Mouse (Mus musculus): ENCODE measurements around the gene Nsd1. TPM values are rescaled to one million over a fixed set of nuclear protein-coding genes. Genes with fewer than 3 reads are reported as not detected.

Nsd1 gene
- polyA plus RNA-seq, 1 experiment from 2014 or later, result 73.9 TPM

DNA sequence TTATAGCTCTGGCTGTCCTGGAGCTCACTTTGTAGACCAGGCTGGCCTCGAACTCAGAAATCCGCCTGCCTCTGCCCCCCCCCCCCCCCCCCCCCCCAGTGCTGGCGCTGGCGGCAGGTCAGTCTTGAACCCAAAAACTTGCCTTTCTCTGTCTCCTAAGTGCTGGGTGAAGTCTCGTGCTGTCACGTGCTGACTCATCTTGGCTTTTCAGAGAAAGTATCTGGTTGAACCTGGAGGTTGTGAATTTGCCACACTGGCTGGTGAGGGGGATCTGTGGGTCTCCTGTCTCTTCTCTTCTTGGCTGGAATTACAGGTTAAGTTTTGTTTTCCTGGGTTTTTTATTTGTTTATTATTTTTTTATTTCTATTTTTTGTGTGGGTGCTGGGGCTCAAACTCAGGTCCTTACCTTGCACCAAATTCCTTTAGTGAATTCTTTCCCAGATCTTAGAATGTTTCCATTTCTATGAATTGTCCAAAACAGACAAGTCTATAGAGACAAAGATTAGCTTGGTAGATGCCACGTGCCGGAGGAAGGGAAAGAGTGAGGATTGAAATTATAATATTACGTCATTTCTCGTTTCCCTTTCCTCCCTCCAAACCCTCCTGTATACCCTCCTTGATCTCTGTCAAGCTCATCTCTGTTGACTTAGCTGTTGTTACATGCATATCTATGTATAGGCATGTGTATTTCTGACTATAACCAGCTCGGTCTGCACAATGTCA is 4.8 kb upstream of the Nsd1 start:
- Histone ChIP-seq H3K27ac (no peak overlapping the region), H3K27me3 (ENCODE audit: insufficient read depth, poor library complexity, severe bottlenecking) (no peaks in the 10 kb centered on the region), H3K9me3 (no peaks in the 10 kb centered on the region), H3K4me3 (no peak overlapping the region), H3K4me1 (replicated peaks) (peaks cover 8% of the 10 kb centered on the region; the same call in 1 of the 2 replicates), H3K36me3 (no peaks in the 10 kb centered on the region)
- no peak for DNase-seq (ENCODE audit: low spot score)
- WGBS, result 88% methylated on average over 9 of the region's 11 CpGs

DNA sequence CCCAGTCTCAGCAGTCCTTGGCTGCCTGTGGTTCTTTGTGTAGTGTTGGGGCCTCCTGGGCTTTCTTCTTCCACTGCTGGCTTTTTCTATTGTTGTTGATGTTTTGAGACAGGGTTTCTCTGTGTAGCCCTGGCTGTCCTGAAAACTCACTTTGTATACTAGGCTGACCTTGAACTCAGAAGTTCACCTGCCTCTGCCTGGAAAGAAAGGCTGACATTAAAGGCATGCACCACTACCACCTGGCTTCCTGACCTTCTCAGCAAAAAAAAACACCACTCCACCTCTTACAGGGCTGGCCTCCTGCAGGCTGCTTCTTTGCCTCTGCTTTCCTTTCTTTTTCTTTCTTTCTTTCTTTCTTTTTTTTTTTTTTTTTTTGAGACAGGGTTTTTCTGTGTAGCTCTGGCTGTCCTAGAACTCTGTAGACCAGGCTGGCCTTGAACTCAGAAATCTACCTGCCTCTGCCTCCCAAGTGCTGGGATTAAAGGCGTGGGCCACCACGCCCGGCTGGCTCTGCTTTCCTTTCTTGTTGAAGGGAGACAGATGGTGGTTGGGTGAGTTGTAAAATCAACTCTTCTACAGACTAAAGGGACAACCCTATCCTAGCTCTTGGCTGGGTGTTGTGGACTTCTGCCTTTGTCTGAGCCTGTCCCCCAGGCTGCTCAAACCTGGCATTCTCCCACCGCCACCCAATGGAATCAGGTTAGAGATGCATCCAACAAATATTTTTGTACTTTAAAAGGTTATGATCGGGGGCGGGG is 4.0 kb upstream of the Nsd1 start:
- no peak for DNase-seq (ENCODE audit: low spot score)
- H3K27me3 ChIP-seq (ENCODE audit: insufficient read depth, poor library complexity, severe bottlenecking), result no peaks in the 10 kb centered on the region
- no peak overlapping the region for H3K27ac ChIP-seq
- H3K36me3 ChIP-seq, result no peaks in the 10 kb centered on the region
- H3K9me3 ChIP-seq, result no peaks in the 10 kb centered on the region
- H3K4me3 ChIP-seq, result no peak overlapping the region
- peaks cover 16% of the 10 kb centered on the region for H3K4me1 ChIP-seq (replicated peaks)
- 93% methylated on average over 6 of the region's 6 CpGs for WGBS

DNA sequence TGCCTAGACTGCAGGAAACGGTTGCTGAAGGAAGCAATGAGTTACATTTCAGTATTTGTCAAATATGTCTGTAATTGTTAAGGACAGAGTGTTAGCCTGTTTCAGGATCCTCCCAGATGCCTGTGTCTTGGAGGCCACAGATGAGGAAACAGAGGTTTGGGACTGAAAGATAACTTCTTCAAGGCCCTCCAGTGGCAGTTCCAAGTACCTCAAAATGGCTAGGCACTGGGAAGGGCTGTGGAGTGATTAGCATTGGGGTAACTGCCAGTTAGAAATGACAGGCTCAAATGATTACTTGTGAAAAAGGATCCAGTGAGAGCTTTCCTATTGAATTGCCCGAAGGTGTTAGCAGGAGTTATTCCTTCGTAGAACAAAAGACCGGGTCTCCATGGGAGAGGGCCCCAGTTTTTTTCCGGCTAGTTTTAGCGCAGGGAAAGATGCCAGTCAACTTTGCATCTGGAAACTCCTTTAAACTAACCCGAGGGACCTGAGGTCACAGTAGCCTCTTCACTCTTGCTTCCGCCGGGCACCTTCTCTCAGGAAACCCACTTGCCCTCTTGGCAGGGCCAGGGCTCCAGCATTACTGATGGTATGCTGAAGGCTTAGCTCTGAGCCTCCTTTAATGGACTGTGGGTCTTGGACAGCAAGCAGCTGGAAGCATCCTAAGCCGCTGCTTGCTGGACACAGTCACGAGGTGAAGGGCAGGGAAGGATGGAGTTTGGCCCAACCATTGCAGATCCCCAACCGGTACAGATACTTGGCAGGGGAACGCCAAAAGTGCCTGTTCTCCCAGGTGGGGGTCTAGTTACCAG is 539 bp upstream of the Nsd1 start:
- DNase-seq (ENCODE audit: low spot score), result peak; percentile 12
- H3K9me3 ChIP-seq, result no peaks in the 10 kb centered on the region
- H3K27me3 ChIP-seq (ENCODE audit: insufficient read depth, poor library complexity, severe bottlenecking), result no peaks in the 10 kb centered on the region
- peak overlapping the region; percentile 100 for H3K27ac ChIP-seq
- H3K4me3 ChIP-seq, result peak overlapping the region; percentile 89; the same call in 1 of the 2 replicates
- peaks cover 10% of the 10 kb centered on the region for H3K36me3 ChIP-seq
- 63% methylated on average over 13 of the region's 13 CpGs for WGBS
- peaks cover 37% of the 10 kb centered on the region for H3K4me1 ChIP-seq (replicated peaks)

DNA sequence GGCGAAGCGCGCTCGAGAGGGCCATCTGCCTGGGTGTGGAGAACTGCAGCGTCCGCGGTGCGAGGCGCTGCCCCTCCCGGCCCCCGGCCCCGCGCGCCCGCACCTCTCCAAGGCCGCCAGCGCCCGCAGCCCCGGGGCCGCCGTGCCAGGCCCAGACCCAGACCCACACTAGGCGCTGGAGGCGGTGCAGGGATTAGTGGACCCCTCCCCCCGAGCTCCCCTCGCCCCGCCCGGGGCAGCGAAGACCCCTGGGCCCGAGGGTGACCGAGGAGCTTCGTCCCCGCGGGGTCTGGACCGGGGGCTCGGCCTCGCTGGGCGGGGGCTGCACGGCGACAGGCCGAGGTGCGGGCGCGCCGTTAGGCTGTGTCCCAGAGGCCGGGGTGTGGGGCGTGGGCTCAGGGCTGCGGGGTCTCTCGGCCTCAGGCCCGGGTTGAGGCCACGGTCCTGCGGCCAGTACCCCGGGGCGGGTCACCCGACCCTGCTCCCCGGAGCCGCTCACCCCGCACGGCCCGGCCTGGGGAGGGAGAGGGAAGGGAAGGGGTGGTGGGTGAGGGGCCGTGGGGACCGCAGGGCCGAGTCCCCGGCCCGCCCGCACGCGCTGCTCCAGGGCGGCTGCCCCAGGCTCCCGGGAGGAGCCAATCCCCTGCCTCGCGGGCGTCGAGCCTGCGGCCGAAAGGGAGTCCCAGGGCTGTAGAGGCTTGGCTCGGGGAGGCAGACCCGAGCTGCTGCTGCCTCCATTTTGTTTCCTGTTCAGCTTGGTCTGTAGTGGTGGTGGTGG is 800 bp downstream of the Nsd1 start:
- Histone ChIP-seq H3K36me3 (peaks cover 23% of the 10 kb centered on the region), H3K4me1 (replicated peaks) (peaks cover 48% of the 10 kb centered on the region), H3K4me3 (peak overlapping the region; percentile 89), H3K27ac (peak overlapping the region; percentile 100), H3K9me3 (no peaks in the 10 kb centered on the region), H3K27me3 (ENCODE audit: insufficient read depth, poor library complexity, severe bottlenecking) (no peaks in the 10 kb centered on the region)
- DNase-seq (ENCODE audit: low spot score), result peak; percentile 84
- under 1% methylated on average over 77 of the region's 77 CpGs for WGBS

DNA sequence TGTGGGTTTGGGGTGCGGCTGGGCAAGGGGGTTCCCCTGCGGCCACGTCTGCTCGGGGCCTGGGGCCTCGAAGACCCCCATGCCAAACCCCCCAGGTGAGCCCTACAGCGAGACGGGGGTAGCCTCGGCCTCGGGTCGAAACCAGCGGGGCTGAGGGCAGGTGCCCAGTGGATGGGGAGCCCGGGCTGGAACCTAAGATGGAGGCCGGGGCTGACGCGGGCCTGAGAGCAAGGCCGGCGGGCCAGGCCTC is 1.3 kb downstream of the Nsd1 start:
- no peaks in the 10 kb centered on the region for H3K27me3 ChIP-seq (ENCODE audit: insufficient read depth, poor library complexity, severe bottlenecking)
- no peaks in the 10 kb centered on the region for H3K9me3 ChIP-seq
- peak overlapping the region; percentile 100 for H3K27ac ChIP-seq
- WGBS, result under 1% methylated on average over 17 of the region's 17 CpGs
- no peak for DNase-seq (ENCODE audit: low spot score)
- peaks cover 52% of the 10 kb centered on the region for H3K4me1 ChIP-seq (replicated peaks)
- peaks cover 28% of the 10 kb centered on the region for H3K36me3 ChIP-seq
- H3K4me3 ChIP-seq, result peak overlapping the region; percentile 89

DNA sequence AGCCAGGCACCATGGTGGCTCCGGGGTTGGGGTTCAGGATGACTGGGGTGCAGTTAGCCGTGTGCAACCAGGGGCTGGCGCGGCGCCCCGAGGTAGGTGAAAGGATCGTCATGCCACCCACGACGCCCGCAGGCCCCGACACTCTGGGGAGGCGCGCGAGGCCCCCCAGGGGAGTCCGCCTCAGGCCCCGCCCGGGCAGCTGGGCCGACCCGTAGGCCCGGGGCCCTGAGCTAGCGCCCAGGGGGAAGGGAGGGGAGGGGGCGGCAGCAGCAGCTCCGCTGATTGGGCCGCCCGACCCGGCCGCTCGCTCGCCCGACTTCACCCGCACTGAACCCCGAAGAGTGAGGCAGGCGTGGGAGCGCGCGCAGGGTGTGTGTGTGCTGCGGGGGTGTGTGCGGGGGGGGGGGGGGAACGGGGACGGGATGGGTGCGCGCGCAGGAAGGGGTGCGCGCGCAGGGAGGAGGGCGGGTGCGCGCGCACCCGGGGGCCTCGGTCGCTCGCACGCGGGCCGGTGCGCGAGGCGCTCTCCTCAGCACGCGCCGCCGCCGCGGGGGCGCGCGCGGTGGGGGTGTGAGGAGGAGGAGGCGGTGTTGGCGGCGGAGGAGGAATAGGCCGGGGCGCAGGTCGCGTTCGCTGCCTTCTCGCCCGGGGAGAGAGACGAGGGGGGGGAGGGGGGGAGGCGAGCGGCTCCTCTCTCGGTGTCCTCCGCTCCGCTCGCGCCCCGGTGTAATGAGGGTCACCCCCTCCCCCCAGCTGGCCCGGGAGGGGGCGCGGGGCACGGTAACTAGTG is 1.8 kb downstream of the Nsd1 start:
- Histone ChIP-seq H3K4me1 (replicated peaks) (peaks cover 58% of the 10 kb centered on the region), H3K27me3 (ENCODE audit: insufficient read depth, poor library complexity, severe bottlenecking) (no peaks in the 10 kb centered on the region), H3K36me3 (peaks cover 34% of the 10 kb centered on the region), H3K27ac (peak overlapping the region; percentile 100), H3K4me3 (peak overlapping the region; percentile 89), H3K9me3 (no peaks in the 10 kb centered on the region)
- under 1% methylated on average over 75 of the region's 93 CpGs for WGBS
- DNase-seq (ENCODE audit: low spot score), result peak; percentile 92

DNA sequence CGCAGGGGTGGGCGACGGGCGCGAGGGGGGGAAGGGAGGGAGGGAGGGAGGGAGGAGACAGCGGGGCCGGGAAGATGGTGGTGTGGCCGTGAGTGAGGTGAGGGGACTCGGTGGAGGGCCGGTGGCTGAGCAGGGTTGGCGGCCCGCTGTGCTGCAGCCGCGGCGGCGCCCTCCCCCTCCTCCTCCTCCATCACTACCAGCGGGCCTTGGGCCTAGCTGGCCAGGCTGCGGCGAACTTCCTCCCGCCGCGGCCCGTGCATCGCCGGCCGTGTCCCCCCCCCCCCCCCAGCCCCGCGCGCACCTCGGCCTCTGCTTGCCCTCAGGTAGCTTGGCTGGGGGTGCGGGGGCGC is 2.4 kb downstream of the Nsd1 start:
- Histone ChIP-seq H3K9me3 (no peaks in the 10 kb centered on the region), H3K27me3 (ENCODE audit: insufficient read depth, poor library complexity, severe bottlenecking) (no peaks in the 10 kb centered on the region), H3K36me3 (peaks cover 39% of the 10 kb centered on the region), H3K27ac (peak overlapping the region; percentile 100), H3K4me3 (peak overlapping the region; percentile 89), H3K4me1 (replicated peaks) (peaks cover 59% of the 10 kb centered on the region)
- WGBS, result under 1% methylated on average over 15 of the region's 32 CpGs
- DNase-seq (ENCODE audit: low spot score), result no peak

DNA sequence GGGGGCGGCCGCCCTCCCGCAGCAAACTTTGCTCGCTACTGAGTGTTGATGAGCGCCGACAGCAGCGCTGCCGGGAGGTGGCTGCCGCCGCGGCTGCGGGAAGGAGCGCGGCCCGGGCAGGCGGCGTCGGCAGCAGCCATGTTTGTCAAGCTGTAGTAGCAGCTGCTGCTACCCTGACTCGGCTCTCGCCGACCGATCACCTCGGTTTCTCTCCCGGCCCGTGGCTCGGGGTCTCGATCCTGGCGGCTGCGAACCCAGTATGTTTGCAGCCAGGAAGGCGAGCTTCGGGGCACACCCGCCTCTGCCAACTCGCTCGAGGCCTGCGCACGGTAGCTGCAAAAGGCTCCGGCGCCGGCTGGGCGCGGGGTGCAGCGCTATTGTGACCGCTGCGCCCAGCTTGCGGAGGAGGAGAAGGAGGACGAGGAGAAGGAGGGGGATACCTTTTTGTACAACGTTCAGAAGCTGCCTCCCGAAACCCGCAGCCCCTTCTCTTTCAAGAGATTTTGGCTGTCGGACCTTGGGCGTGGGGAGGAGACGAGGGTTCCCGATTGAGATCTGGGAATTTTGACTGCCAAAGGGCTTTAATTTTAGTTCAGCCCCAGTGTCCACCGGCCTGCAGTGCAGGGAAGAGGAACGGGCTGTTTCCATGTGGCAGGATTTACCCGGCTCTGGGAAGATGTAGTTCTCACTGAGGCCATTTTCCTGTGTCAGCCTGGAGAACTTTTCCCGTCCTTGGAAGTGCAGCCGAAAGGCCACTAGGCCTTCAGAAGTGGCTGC is 3.0 kb downstream of the Nsd1 start:
- Histone ChIP-seq H3K4me1 (replicated peaks) (peaks cover 63% of the 10 kb centered on the region), H3K36me3 (peaks cover 45% of the 10 kb centered on the region), H3K27me3 (ENCODE audit: insufficient read depth, poor library complexity, severe bottlenecking) (no peaks in the 10 kb centered on the region), H3K27ac (peak overlapping the region; percentile 100), H3K4me3 (peak overlapping the region; percentile 89), H3K9me3 (no peaks in the 10 kb centered on the region)
- DNase-seq (ENCODE audit: low spot score), result peak; percentile 79
- WGBS, result under 1% methylated on average over 58 of the region's 58 CpGs

DNA sequence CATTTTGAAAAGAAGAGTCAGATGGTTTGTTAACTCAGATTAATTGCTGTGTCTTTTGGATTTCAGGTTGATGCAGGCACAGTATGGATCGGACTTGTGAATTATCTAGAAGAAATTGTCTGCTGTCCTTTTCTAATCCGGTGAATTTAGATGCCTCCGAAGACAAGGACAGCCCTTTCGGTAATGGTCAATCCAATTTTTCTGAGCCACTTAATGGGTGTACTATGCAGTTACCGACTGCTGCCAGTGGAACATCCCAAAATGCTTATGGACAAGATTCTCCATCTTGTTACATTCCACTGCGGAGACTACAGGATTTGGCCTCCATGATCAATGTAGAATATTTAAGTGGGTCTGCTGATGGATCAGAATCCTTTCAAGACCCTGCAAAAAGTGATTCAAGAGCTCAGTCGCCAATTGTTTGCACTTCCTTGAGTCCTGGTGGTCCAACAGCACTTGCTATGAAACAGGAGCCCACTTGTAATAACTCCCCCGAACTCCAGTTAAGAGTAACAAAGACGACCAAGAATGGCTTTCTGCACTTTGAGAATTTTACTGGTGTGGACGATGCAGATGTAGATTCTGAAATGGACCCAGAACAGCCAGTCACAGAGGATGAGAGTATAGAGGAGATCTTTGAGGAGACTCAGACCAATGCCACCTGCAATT is 3.7 kb downstream of the Nsd1 start:
- H3K4me1 ChIP-seq (replicated peaks), result peaks cover 70% of the 10 kb centered on the region
- peak overlapping the region; percentile 89 for H3K4me3 ChIP-seq
- H3K27ac ChIP-seq, result peak overlapping the region; percentile 100
- DNase-seq (ENCODE audit: low spot score), result no peak
- H3K9me3 ChIP-seq, result no peaks in the 10 kb centered on the region
- WGBS, result 70% methylated on average over 10 of the region's 10 CpGs
- no peaks in the 10 kb centered on the region for H3K27me3 ChIP-seq (ENCODE audit: insufficient read depth, poor library complexity, severe bottlenecking)
- peaks cover 52% of the 10 kb centered on the region for H3K36me3 ChIP-seq

DNA sequence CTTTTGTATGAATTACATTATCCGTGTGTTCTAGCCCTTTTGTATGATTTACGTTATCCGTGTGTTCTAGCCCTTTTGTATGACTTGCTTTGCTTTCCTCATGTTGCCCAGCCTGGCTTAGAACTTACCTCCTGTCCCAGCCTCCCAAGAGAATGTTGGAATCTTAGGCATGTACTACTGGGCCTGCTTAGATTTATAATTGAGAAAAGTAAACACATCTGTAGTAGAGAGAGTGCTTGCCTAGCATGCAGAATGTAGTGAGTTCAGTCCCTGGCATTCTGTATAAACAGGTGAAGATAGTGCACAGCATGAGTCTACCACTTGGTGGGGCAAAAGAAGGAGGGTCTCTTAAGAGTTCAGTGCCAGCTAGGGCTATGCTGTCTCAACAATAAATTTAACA is 14.8 kb downstream of the Nsd1 start:
- WGBS, result 96% methylated on average over 3 of the region's 3 CpGs
- DNase-seq (ENCODE audit: low spot score), result no peak
- Histone ChIP-seq H3K27me3 (ENCODE audit: insufficient read depth, poor library complexity, severe bottlenecking) (no peaks in the 10 kb centered on the region), H3K36me3 (peaks cover 98% of the 10 kb centered on the region), H3K4me1 (replicated peaks) (no peaks in the 10 kb centered on the region), H3K9me3 (no peaks in the 10 kb centered on the region), H3K27ac (no peak overlapping the region), H3K4me3 (no peak overlapping the region)

DNA sequence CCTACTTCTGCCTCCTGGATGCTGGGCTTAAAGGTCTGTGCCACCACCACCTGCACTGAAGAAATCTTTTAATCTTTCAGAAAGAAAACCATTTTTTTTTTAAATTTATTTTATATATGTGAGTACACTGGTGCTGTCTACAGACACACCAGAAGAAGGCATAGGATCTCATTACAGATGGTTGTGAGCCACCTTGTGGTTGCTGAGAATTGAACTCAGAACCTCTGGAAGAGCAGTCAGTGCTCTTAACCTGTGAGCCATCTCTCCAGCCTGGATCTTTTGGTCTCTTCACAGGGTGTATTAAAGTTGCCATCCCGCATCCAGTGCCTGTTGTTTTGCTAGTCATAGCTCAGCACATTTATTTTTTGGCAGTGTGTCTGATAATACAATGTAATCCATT is 21.1 kb downstream of the Nsd1 start:
- WGBS, result 94% methylated on average over 1 of the region's 1 CpGs
- no peaks in the 10 kb centered on the region for H3K9me3 ChIP-seq
- no peak overlapping the region for H3K27ac ChIP-seq
- DNase-seq (ENCODE audit: low spot score), result no peak
- H3K4me1 ChIP-seq (replicated peaks), result no peaks in the 10 kb centered on the region
- peaks cover 97% of the 10 kb centered on the region for H3K36me3 ChIP-seq
- no peak overlapping the region for H3K4me3 ChIP-seq
- H3K27me3 ChIP-seq (ENCODE audit: insufficient read depth, poor library complexity, severe bottlenecking), result no peaks in the 10 kb centered on the region

Measured in hindbrain, embryonic 10.5 days (tissue).